Mouse (Mus musculus) myocyte (in vitro differentiated cells): ENCODE measurements around the gene Bdkrb2.

ENCODE experiments used
- E2F4 ChIP-seq: IDR thresholded peaks from one replicate; pipeline ENCODE4 v1.6.1; 2011; ENCODE audit warnings: mild to moderate bottlenecking, control low read depth, moderate library complexity; ENCODE audit not compliant: insufficient read depth
- POLR2A ChIP-seq: IDR thresholded peaks from one replicate; pipeline ENCODE4 v1.6.1; 2011; ENCODE audit warnings: low read depth, mild to moderate bottlenecking, control low read depth, moderate library complexity; ENCODE audit not compliant: insufficient read length

DNA sequence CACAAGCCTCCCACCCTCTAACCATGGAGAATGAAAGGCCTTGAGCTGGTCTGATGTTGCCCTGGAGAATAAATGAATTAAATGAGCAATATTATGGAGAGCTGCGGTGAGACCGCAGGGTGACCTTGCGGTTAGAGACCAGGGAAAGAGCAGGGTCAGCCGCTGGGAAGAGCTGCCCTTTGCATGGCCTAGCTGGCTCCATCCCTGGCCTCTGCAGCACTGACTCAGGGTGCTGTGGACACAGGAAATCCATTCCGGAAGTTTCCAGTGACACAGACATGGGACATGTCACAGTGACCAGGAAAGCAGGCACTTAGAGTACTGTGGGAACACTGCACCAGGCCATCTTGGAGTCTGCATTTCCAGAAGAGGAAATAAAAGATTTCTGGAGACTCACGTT is 14.1 kb upstream of the Bdkrb2 start:
- TF ChIP-seq POLR2A (no peak), E2F4 (no peak)
